Mouse (Mus musculus) neural tube, embryonic 11.5 days (tissue): Measurements from ENCODE around the gene Stim2. TPM values are rescaled to one million over a fixed set of nuclear protein-coding genes. Genes with fewer than 3 reads are reported as not detected.

ENCODE experiments used
- ATAC-seq: fragments of 200-750 bp; cut with Nextera tagmentation; 2 replicates; pipeline ENCODE4 v1.8.0; 2017; ENCODE audit warnings: moderate number of reproducible peaks, mild to moderate bottlenecking, moderate TSS enrichment, moderate library complexity; ENCODE audit not compliant: insufficient read depth, low FRiP score, low TSS enrichment
- DNase-seq: peaks from one replicate; pipeline ENCODE4 v3.0.0-alpha.2; 2015; ENCODE audit warnings: low spot score
- H3K27ac ChIP-seq: fragments of 300-500 bp; sonication (generic); 2 replicates; pipeline ENCODE4 v1.5.1; 2014; ENCODE audit warnings: low read depth, mild to moderate bottlenecking, low read length
- H3K27me3 ChIP-seq: fragments of 300-500 bp; sonication (generic); 2 replicates; pipeline ENCODE4 v1.6.1; 2014; ENCODE audit warnings: mild to moderate bottlenecking, low read length, mixed read lengths; ENCODE audit not compliant: control insufficient read depth, insufficient read depth
- H3K36me3 ChIP-seq: fragments of 300-500 bp; sonication (generic); 2 replicates; pipeline ENCODE4 v1.6.1; 2014; ENCODE audit warnings: mild to moderate bottlenecking, low read length, moderate library complexity, mixed read lengths; ENCODE audit not compliant: control insufficient read depth, insufficient read depth
- H3K4me1 ChIP-seq: fragments of 300-500 bp; sonication (generic); 2 replicates; pipeline ENCODE4 v1.6.1; 2014; ENCODE audit warnings: low read length, mixed read lengths; ENCODE audit not compliant: control insufficient read depth, insufficient read depth
- H3K4me2 ChIP-seq: fragments of 300-500 bp; sonication (generic); 2 replicates; pipeline ENCODE4 v1.6.1; 2014; ENCODE audit warnings: low read depth, mild to moderate bottlenecking, moderate library complexity
- H3K4me3 ChIP-seq: fragments of 300-500 bp; sonication (generic); 2 replicates; pipeline ENCODE4 v1.5.1; 2014; ENCODE audit warnings: low read depth, low read length
- H3K9ac ChIP-seq: fragments of 300-500 bp; sonication (generic); 2 replicates; pipeline ENCODE4 v1.6.1; 2014; ENCODE audit warnings: mild to moderate bottlenecking, low read length
- H3K9me3 ChIP-seq: fragments of 300-500 bp; sonication (generic); 2 replicates; pipeline ENCODE4 v1.6.1; 2016; ENCODE audit warnings: low read length; ENCODE audit not compliant: control insufficient read depth
- WGBS: fragments of 180-500 bp; shearing (Covaris S2); extraction: QIAGEN DNeasy Blood & Tissue Kit; methylation state at CpG from one replicate; pipeline ENCODE4 v1.1.7; 2014; 5-methylcytosine and 5-hydroxymethylcytosine counted together
- polyA plus RNA-seq: library from polyadenylated mRNA; unstranded; fragments of >200 nt; fragmentation: Nextera tagmentation; extraction: Ambion mirVana; gene quantifications from 2 replicates; pipeline ENCODE4 v1.2.1, GENCODE M21; 2014

The Stim2 gene
- polyA plus RNA-seq = 22.7 and 25.3 TPM in 2 replicates

DNA sequence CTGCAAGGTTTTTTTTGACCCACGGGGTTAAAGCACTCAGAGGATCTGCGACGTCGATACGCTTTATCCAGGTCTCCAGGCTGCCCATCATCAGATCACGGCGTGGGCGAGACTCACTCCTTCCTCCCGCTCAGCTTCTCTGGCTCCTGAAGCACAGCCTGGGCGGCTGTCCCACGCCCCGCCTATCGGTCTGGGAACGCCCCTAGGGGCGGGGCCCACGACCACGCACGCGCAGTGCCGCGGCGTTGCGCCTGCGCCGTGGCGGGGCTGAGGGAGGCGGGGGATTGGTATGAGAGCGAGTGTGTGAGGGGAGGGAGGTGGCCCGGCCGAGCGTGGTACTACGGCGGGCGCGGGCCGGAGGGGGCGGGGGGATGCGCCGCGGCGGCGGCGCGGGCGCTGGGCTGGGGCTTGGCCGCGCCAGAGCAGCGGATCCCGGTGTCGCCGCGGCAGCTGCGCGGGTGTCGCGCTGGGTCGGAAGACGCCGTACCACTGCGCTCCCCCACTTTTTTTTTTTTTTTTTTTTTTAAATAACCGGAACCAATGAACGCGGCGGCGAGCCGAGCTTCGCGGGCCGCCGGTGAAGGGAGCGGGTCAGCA is at the start of gene Stim2:
TSS of gene Stim2 (plus strand) at position 354 of the 597 bp plus-strand sequence.
- peak; percentile 93 for ATAC-seq
- Histone ChIP-seq H3K9ac (peak within 1 kb of the TSS; percentile 88), H3K27ac (peak within 1 kb of the TSS; percentile 91), H3K9me3 (no peaks in the 10 kb centered on the region), H3K4me3 (peak within 1 kb of the TSS; percentile 93), H3K36me3 (no peaks in the 10 kb centered on the region), H3K27me3 (no peaks in the 10 kb centered on the region), H3K4me1 (peaks cover 12% of the 10 kb centered on the region), H3K4me2 (peak within 1 kb of the TSS; percentile 56)
- peak; percentile 99 for DNase-seq
- WGBS = 0% methylated on average over 46 of the region's 71 CpGs

DNA sequence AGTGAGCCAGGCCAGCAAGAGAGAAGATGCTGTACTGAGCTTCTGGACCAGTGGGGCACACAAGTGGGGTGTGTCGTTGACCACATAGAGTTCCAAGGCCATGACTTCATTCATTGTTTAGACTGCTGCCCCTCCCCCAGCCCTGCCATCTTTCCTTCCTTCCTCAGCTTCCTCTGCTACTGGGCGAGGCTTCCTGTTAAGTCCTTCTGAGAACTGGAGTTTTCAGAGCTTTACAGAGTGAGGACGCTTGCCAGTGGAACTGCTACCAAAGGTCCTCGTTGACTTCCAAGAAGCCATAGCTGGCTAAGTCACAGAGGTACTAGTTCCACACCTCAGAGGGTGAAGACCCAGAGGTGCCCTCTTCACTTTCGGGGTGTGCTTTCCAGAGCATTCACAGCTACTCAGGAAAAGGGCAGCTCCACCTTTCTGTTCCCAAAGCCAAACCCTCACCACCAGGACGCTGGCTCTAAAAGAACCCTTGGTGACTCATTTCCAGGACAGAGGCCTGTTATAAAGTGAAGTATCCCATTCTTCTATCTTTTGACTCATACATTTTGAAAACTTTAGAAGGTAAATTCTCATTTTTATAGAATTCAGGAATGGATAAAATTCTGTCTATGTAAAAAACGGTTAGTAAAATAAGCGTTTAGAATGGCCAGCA is 49.6 kb upstream of the Stim2 start:
- H3K36me3 ChIP-seq = no peaks in the 10 kb centered on the region
- ATAC-seq (no peak), DNase-seq (no peak)
- 89% methylated on average over 8 of the region's 8 CpGs for WGBS
- H3K4me3 ChIP-seq = no peak overlapping the region
- no peak overlapping the region for H3K4me2 ChIP-seq
- no peaks in the 10 kb centered on the region for H3K9me3 ChIP-seq
- no peak overlapping the region for H3K9ac ChIP-seq
- H3K4me1 ChIP-seq = no peaks in the 10 kb centered on the region
- no peak overlapping the region for H3K27ac ChIP-seq
- H3K27me3 ChIP-seq = no peaks in the 10 kb centered on the region

DNA sequence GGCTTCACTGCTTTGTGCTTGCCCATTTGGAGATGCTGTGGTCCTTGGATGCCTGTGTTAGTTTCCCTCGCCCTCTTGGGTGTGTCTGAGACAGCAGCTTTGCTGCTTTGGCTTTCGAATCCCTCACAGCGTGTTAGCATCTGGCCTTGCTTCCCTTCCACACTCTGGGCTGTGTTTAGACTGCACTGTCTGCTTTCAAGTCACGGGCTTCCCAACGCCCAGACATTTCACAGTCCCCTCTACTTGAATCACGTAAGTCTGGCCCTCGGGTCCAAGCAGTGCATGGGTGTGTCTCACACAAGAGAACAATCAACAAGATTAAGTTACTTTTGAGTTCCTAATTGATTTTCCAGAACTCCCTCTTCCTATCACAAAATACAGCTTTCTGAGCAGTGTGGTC is 48.1 kb upstream of the Stim2 start:
- DNase-seq (no peak), ATAC-seq (no peak)
- H3K4me1 ChIP-seq = no peaks in the 10 kb centered on the region
- H3K9me3 ChIP-seq = no peaks in the 10 kb centered on the region
- no peak overlapping the region for H3K4me2 ChIP-seq
- no peak overlapping the region for H3K4me3 ChIP-seq
- 60% methylated on average over 7 of the region's 7 CpGs for WGBS
- H3K36me3 ChIP-seq = no peaks in the 10 kb centered on the region
- no peak overlapping the region for H3K9ac ChIP-seq
- H3K27me3 ChIP-seq = no peaks in the 10 kb centered on the region
- no peak overlapping the region for H3K27ac ChIP-seq

DNA sequence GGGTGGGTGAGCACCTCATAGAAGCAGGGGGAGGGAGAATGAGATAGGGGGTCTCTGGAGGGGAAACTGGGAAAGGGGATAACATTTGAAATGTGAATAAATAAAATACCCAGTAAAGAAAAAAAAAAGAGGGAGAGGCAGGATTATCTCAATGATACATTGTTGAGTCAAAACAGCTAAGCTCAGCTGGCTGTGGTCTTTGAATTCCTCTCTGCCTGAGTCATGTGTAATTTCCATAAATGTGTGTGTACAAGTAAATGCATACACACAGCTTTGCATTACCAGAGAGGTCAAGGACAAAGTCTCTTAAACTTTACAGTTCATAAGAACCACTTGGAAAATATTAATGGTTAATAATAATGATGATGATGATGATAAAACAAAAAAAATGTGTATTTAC is 45.1 kb upstream of the Stim2 start:
- ATAC-seq = no peak
- DNase-seq = no peak
- Histone ChIP-seq H3K36me3 (no peaks in the 10 kb centered on the region), H3K27me3 (no peaks in the 10 kb centered on the region), H3K4me2 (no peak overlapping the region), H3K4me1 (no peaks in the 10 kb centered on the region), H3K9me3 (no peaks in the 10 kb centered on the region), H3K4me3 (no peak overlapping the region), H3K9ac (no peak overlapping the region), H3K27ac (no peak overlapping the region)

DNA sequence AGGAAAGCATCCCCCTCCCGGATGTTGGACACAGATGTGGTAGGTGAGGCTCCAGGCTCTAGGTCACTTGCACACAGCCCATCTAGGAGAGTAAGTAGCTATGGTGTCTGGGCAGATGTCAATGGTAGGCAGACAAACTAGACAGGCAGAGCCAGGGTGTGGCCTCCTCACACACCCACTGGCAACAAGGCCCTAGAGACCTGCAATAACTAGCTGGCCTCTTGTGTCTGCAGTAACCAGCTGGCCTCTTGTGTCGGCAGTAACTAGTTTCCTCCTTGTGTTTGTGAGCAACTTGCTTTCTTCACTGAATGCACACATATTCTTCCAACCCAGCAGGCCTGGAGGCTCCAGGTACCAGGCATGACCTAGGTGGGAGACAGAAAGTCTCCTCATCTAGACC is 44.5 kb upstream of the Stim2 start:
- H3K4me3 ChIP-seq = no peak overlapping the region
- H3K27ac ChIP-seq = no peak overlapping the region
- no peaks in the 10 kb centered on the region for H3K4me1 ChIP-seq
- no peaks in the 10 kb centered on the region for H3K36me3 ChIP-seq
- no peaks in the 10 kb centered on the region for H3K27me3 ChIP-seq
- WGBS = 88% methylated on average over 2 of the region's 2 CpGs
- no peak overlapping the region for H3K4me2 ChIP-seq
- H3K9me3 ChIP-seq = no peaks in the 10 kb centered on the region
- no peak overlapping the region for H3K9ac ChIP-seq
- DNase-seq (no peak), ATAC-seq (no peak)

DNA sequence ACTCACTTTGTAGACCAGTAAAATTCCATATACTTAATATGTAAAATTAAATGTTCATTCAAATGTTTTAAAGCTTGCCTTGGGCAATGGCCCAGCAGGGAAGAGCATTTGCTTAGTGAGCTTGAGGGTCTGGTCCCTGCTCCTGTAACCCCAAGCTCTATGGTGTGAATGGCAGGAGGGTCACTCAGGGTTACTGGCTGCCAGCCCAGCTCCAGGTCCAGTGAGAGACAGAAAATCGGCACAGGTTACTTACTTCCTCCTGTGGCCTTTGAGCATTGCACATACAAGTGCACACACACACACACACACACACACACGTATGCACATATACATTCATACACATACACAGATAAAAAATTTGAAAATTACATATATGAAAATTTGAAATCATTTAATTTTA is 42.3 kb upstream of the Stim2 start:
- H3K4me2 ChIP-seq = no peak overlapping the region
- no peak for ATAC-seq
- 92% methylated on average over 2 of the region's 2 CpGs for WGBS

DNA sequence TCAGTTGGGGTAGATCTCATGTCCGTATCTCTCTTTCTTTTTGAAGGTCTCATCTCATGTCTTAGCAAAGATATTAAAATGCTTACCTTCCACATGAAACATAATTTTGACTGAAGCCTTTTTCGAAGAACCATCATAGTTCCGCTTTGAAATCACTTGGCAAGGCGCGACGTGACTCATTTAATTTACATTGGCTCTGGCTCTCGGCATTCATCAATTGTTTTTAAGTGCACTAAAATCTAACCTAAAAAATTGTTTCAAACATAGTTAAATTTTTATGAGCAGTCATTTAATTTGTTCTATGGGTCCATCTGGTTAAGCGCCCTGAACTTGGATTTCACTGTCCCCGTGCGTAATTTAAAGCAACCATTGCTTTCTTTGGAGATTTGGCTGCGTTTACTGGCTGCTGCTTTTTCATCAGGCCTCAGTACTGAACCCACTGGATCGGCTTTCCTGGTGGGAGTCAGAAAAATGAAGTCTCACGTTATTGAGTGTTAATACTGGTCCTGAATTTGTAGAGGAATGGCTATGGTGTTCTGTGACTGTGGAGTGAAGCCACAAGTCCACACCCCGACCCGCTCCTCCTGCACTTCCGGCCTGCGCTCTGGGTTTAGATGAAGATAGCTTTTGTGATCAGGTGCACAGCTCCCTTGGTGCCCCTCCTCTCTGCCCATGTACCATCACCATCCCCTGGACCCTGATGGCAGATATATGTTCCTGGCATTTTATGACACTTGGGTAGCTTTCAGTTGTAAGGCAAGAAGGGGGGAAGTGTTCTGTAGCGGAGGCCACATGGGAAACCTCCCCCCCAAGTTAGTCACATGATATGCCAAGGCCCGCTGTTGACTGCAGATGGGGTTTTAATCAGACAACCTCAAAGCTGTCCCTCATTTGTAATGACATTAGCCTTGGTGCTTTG is 41.6 kb upstream of the Stim2 start:
- H3K4me2 ChIP-seq = no peak overlapping the region
- DNase-seq (no peak), ATAC-seq (no peak)
- no peak overlapping the region for H3K27ac ChIP-seq
- H3K9ac ChIP-seq = no peak overlapping the region
- no peaks in the 10 kb centered on the region for H3K36me3 ChIP-seq
- H3K4me3 ChIP-seq = no peak overlapping the region
- no peaks in the 10 kb centered on the region for H3K9me3 ChIP-seq
- WGBS = 84% methylated on average over 19 of the region's 19 CpGs
- H3K27me3 ChIP-seq = no peaks in the 10 kb centered on the region
- no peaks in the 10 kb centered on the region for H3K4me1 ChIP-seq

More for the DNA sequence above, 42.3 kb upstream of the Stim2 start:
- H3K4me1 ChIP-seq = no peaks in the 10 kb centered on the region
- H3K27me3 ChIP-seq = no peaks in the 10 kb centered on the region
- H3K9ac ChIP-seq = no peak overlapping the region
- no peak for DNase-seq
- no peak overlapping the region for H3K27ac ChIP-seq
- no peak overlapping the region for H3K4me3 ChIP-seq
- no peaks in the 10 kb centered on the region for H3K36me3 ChIP-seq
- H3K9me3 ChIP-seq = no peaks in the 10 kb centered on the region

DNA sequence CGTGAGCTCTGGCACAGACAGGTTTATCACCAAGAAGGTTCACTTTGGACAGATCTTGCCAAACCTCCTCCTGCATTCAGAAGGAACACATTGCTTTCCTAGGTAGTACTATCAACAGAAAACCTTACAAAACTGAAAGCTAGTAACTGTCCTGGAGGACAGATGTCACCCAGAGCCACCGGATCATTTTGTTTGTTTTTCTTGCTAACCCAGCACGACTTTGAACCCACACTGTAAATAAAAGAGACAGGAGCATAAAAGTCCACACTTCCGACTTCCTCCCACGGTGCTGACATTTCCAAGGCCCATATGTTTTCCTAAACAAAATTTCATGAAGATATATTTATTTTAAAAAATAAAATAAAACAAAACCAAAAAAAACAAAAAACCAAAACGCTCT is 41.0 kb upstream of the Stim2 start:
- H3K4me2 ChIP-seq = no peak overlapping the region
- H3K9ac ChIP-seq = no peak overlapping the region
- H3K4me3 ChIP-seq = no peak overlapping the region
- H3K4me1 ChIP-seq = no peaks in the 10 kb centered on the region
- H3K27ac ChIP-seq = no peak overlapping the region
- no peaks in the 10 kb centered on the region for H3K27me3 ChIP-seq
- H3K36me3 ChIP-seq = no peaks in the 10 kb centered on the region
- no peaks in the 10 kb centered on the region for H3K9me3 ChIP-seq
- 50% methylated on average over 6 of the region's 6 CpGs for WGBS
- no peak for DNase-seq
- ATAC-seq = no peak
